Mouse (Mus musculus) right cerebral cortex, postnatal 36 days (tissue): ENCODE measurements at regions not wholly inside any gene's neighbourhood (a gene's known extent, or its start where the extent isn't known, plus 50 kb on each side); places are given as distances from the start of the nearest gene placed in this dataset.
A peak's percentile ranks its signal among the peaks of the same experiment; 100 is the strongest.

Source experiments
- DNase-seq, 2 experiments: peaks; one replicate each; pipeline ENCODE4 v3.0.0; 2022; ENCODE audit warnings: low spot score in 2 of 2, mixed read lengths in 1 of 2

GRCm38 (mm10) chr1:21132340-21132739 lies 53.3 kb upstream of the Tram2 start:
- no peak for DNase-seq

GRCm38 (mm10) chr1:21146961-21147360 lies 67.9 kb upstream of the Tram2 start:
- no peak for DNase-seq

DNA sequence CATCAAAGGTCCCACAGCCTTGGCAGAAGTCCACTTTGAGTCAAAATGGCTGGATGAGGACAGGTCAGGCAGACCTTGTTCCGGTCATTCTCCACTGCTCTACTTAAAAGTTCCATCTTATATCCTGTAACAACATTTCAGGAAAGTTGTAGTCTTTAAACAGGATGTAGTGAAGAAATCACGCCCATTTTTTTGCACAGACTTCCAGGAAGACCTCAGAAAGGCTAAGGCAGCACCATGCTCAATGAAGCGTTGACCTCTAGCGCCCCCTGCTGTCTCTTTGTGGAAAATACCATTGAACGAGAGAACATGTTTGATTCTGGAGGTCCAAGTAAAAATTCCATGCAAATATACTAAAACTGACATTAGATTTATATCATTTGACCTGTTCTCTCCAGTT lies 56.6 kb upstream of the Tmem14a start:
- DNase-seq = peak; percentile 29 to 54

DNA sequence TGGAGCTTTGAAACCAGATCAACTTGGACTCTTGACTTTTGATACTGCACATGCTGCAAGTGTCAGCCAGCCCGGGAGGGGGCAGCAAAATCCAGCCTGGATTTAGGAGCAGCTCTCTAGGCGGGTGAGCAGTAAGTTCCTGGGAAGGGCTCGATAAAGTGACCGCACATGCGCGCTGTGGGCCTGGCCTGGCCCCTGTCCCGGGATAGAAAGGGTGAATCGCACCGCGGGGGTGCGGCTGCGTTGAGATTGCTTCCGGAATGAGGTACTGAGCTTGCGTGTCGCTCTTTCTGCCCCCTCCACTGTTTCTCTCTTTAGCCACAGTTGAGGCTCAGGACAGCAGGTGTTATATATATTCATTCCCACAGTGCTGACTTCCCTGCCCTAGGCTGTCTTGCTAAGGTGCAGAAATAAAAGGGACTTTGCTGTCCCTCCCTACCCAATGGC lies 52.1 kb upstream of the Tmem14a start:
- peak; percentile 85 to 86 for DNase-seq

DNA sequence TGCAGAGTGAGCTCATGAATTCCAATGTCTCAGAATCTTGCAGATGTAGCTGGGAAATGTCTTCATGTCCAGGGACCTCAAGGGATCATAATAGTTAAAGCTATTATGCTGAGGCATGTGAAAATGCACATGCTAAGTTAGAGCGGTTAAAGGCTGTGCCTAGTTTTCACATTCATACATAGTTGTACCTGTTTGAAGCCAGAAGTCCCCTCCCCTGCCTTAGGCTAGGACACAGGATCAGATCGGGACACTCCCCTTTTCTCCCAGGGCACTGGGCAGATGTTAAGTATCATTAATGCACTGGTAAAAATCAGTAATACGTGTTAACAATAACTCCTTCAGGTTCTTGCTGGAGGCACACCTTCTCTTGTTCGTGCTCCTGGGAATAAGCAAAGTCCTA lies 51.6 kb upstream of the Tmem14a start:
- DNase-seq = no peak
